Mouse (Mus musculus) heart, postnatal 36 days (tissue): ENCODE data around the gene Atp8b5. TPM values are rescaled to one million over a fixed set of nuclear protein-coding genes. Genes with fewer than 3 reads are reported as not detected.

Experiments used
- DNase-seq, 2 experiments: peaks; one replicate each; pipeline ENCODE4 v3.0.0; 2021 to 2022
- intact Hi-C: fragments of 180-260 bp; cut with DNase I; formaldehyde crosslinking; loops from one replicate; pipeline ENCODE4 v1.15.1; 2025
- total RNA-seq, 2 experiments: library from RNA; stranded (reverse); gene quantifications; 2 replicates each; pipeline ENCODE4 v1.2.3; 2021

Gene Atp8b5
- total RNA-seq: under 1 TPM in 1 of 2 experiments, not detected in 1; 0.05 TPM

DNA sequence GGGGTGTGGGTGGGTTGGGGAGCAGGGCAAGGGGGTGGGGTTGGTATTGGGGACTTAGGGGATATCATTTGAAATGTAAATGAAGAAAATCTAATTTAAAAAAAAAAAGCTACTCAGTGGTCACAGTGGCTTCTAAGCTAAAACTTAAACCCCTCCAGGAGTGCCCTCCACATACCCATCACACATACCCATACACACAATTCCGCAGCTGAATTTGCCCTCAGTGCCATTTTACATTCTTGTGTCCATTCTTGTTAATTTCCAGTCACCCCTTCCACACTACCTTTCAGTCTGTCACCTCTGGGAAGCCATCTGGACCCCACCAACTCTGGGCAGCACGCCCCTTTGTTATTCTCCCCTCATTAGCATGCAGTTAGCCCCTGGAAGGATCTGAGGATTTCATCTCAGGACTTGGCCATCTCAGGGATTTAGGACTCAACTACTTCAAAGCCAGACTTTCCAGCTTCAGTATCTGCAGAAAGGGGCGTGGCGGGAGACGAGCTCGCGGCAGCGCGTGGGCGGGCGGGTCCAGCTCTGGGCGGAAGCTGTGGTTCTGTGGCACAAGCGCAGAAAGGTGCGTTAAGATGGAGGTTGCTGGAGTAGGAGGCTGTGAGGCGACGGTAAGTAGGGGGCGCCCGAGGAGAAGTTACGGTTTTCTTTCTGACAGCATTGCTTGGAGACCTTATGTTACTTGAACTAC, at the start of gene Atp8b5:
Gene Atp8b5, plus strand, starts transcription at position 537 of the 700 bp plus-strand sequence.
- peak; percentile 75 to 82 for DNase-seq
- intact Hi-C loops: loop anchor here (1.0 to 5.0 kb wide), 3 partner anchors 114 to 211 kb away; partner anchors contain the start of gene Rusc2

DNA sequence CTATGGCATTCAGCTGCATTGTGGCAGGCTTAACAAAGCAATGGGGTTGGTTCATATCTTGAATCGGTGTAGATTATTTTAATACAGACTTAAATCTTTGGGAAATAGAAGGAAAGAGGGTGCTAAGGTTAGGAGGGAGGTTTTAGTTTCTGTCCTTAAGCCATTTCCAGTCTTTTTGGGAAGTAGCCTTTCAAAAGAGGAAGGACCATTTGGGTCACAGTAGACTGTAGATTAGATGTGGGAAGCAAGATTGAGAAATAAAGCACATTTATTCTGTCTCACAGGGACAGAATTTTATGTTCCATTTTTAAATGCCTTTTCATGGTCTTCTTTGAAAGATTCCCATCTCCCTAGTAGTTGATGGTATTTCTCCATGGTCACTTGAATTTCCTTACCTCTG, 49.0 kb upstream of the Atp8b5 start:
- intact Hi-C loops: no loop called here
- no peak for DNase-seq

GRCm38 (mm10) chr4:43231821-43232220, 35.1 kb upstream of the Atp8b5 start:
- DNase-seq: no peak
- intact Hi-C loops: no loop called here

GRCm38 (mm10) chr4:43232985-43233384, 34.0 kb upstream of the Atp8b5 start:
- intact Hi-C loops: no loop called here
- DNase-seq: no peak

DNA sequence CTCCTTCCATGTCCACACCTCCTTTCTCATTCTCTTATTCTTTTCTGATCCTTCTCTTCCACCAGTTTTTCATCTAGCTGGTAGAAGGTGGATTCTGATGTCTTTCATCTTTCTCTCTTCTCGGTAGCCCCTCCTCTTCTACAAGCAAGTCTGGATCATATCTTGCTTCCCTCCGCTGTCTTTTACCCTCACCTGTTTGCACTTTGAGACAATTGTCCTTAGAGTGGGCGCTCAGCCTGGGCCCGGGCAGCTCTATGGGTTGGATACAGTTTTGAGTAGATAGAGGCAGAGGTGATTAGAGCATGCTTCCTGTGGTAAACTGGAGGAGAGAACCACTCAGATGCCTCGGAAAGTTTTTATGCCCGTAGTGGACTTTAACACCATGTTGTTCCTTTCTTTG, 33.5 kb upstream of the Atp8b5 start:
- intact Hi-C loops: no loop called here
- DNase-seq: no peak

DNA sequence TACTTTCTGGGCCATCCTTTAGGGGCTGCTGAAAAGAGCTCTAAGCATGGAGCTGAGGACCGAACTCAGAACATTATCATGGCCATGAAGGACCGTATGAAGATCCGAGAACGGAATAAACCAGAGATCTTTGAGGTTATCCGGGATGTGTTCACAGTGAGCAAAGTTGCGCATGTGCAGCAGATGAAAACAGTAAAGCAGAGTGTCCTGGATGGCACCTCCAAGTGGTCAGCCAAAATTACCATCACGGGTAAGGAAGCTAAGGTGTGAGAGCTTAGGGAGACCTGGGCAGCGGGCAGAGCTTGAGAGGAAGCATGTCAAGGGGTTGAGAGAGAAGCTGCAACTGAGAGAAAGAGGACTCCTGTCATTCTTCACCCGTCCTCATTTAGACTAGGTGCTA, 30.1 kb upstream of the Atp8b5 start:
- intact Hi-C loops: no loop called here
- no peak for DNase-seq

DNA sequence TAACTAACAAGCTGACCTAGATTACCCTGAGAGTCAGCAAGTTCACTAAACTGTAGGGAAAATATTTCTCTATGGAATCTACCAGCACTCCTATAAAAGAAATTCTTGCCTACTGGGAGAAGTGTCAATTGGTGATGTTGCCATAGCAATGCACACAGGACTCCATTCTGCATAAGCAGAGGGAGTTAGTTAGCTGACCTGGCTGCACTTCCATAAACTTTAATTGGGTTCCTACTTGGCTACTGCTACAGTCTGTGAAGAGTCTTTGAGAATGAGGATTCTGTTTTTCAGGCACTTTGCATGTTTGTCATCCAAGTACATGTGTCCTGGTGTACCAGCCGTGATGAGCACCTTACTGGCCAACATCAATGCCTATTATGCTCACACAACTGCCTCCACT, 26.2 kb upstream of the Atp8b5 start:
- intact Hi-C loops: no loop called here
- DNase-seq: no peak

DNA sequence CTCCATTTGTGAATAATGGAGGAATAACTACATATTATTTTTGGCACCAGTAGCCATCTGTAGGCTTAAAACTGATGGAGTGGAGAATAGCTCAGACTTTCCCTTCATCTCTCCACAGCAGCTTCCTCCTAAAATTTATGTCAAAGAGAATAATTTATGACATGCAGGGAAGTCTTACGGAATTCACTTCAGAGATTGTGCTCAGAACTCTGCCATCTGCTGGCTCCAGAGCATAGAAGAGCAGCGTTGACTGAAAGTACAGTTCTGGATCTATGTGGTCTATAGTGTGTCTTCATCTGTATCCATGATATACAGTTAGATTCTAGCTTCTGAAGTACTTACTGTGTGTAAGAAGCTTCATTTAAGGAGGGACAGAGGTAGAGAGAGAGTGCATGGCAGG, 22.9 kb upstream of the Atp8b5 start:
- DNase-seq: no peak
- intact Hi-C loops: loop anchor here (2.0 kb wide), 1 partner anchor 197 kb away; the partner anchor contains the start of gene Fam214b

DNA sequence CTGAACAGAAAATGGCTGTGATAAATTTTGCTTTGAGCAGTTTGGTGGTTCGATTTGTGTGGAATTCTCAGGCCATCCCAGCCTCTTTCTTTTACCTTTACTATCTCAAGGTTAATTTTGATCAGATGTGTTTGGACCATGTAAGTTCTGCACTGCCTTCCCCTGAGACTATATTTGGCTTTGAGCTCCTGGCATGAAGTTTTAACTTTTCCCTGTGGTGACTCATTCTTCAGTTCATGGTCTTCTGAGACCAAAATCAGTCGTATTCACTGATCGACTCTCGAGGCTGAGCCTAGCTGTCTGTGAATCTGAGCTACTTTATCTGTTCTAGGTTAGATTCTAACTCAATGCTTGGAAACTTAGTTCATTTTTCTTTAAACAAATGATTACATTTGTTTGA, 21.2 kb upstream of the Atp8b5 start:
- no peak for DNase-seq
- intact Hi-C loops: loop anchor here (2.0 kb wide), 1 partner anchor 199 kb away; the partner anchor contains the start of gene Fam214b

DNA sequence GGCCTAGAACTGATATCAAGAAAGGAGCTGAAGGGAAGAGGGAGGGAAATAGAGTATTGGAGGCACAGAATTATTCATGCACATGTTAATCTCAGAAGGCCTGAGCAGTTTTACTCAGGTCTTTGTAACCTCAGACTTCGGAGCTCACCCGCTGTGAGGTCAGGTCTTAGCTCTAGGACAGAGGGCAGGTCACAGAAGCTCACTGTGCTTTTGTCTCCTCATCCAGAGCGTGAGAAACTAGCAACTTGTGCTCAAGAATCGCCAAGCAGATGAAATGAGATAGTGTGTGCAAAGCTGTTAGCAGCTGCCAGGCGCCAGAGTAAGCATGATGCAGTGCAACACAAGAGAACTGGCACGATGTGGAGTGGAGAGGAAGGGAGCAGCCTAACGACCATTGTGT, 18.9 kb upstream of the Atp8b5 start:
- intact Hi-C loops: no loop called here
- no peak for DNase-seq

GRCm38 (mm10) chr4:43248909-43249308, 18.1 kb upstream of the Atp8b5 start:
- intact Hi-C loops: no loop called here
- DNase-seq: no peak

GRCm38 (mm10) chr4:43251269-43251668, 15.7 kb upstream of the Atp8b5 start:
- DNase-seq: no peak
- intact Hi-C loops: no loop called here

- intact Hi-C loops: no loop called here
- no peak for DNase-seq
Measured at GRCm38 (mm10) chr4:43257040-43257439, 9.9 kb upstream of the Atp8b5 start.

- DNase-seq: no peak
Measured at GRCm38 (mm10) chr4:43258556-43258955, 8.4 kb upstream of the Atp8b5 start.

DNA sequence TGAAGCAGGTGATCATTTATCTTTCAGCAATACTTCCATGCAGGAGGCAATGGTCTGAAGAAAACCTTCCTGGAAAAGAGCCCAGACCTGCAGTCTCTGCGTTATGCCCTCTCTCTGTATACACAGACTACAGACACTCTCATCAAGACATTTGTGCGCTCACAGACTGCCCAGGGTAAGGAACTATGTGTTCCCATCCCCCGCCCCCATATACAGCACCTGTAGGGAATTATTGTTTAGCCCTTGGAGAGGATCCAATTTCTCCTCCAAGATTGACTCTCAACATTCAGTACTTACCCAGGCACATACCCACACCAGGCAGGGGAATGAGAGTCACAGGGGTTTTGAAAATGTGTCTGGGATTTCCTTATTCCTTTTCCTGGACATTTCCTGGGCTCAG, 7.5 kb upstream of the Atp8b5 start:
- intact Hi-C loops: no loop called here

More at GRCm38 (mm10) chr4:43258556-43258955, 8.4 kb upstream of the Atp8b5 start:
- intact Hi-C loops: no loop called here

GRCm38 (mm10) chr4:43260096-43260495, 6.9 kb upstream of the Atp8b5 start:
- peak in 1 of 2 experiments; percentile 15 for DNase-seq
- intact Hi-C loops: no loop called here

More for the DNA sequence above, 7.5 kb upstream of the Atp8b5 start:
- DNase-seq: no peak

DNA sequence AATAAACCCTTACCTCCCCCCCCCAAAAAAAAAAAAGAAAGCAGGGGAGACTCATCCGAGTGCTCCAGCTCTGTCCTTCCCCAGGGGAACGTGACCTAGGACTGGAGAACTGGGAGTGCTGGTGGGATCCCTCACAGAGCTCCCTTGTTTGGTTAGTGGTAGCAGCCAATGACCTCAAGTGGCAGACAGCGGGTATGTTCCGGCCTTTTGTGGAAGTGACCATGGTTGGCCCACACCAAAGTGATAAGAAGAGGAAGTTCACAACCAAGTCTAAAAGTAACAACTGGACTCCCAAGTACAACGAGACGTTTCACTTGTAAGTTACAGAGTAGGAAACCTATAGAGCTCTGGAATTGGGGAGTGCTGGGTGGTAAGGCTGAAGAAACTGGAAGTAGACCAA, 4.1 kb upstream of the Atp8b5 start:
- no peak for DNase-seq
- intact Hi-C loops: no loop called here

- no peak for DNase-seq
- intact Hi-C loops: loop anchor here (2.0 to 5.0 kb wide), 2 partner anchors 115 to 211 kb away; partner anchors contain the start of gene Rusc2
Measured at GRCm38 (mm10) chr4:43266146-43266545, 813 bp upstream of the Atp8b5 start.

- intact Hi-C loops: loop anchor here (1.0 to 5.0 kb wide), 3 partner anchors 114 to 210 kb away; partner anchors contain the start of gene Rusc2
Measured at GRCm38 (mm10) chr4:43267323-43267658, 332 bp downstream of the Atp8b5 start.

GRCm38 (mm10) chr4:43285476-43285875, 18.5 kb downstream of the Atp8b5 start:
- intact Hi-C loops: no loop called here
- DNase-seq: no peak

More at GRCm38 (mm10) chr4:43267323-43267658, 332 bp downstream of the Atp8b5 start:
- DNase-seq: no peak

GRCm38 (mm10) chr4:43287305-43287704, 20.3 kb downstream of the Atp8b5 start:
- DNase-seq: no peak
- intact Hi-C loops: no loop called here

- intact Hi-C loops: no loop called here
- DNase-seq: no peak
Measured at GRCm38 (mm10) chr4:43294001-43294400, 27.0 kb downstream of the Atp8b5 start.
